Mouse (Mus musculus): ENCODE measurements around the gene Snrnp35.

GRCm38 (mm10) chr5:124506731-124507359 lies 23.9 kb downstream of the Snrnp35 start:
- no peak for TF ChIP-seq EP300 (IDR thresholded peaks at IDR 0.05; ENCODE audit: low read depth)
- peak; percentile 31 for TF ChIP-seq CTCF (IDR thresholded peaks at IDR 0.05; ENCODE audit: low read depth)

Data from liver, postnatal 0 days (tissue).